Mouse (Mus musculus): ENCODE data around the gene Nek9.

Nek9 gene

GRCm38 (mm10) chr12:85257008-85257639 lies 82.0 kb downstream of the Nek9 start:
- DNase-seq = no peak

GRCm38 (mm10) chr12:85256074-85256751 lies 82.9 kb downstream of the Nek9 start:
- DNase-seq = no peak

GRCm38 (mm10) chr12:85252083-85252482 lies 87.1 kb downstream of the Nek9 start:
- DNase-seq = no peak
